Mouse (Mus musculus) layer of hippocampus, postnatal 10 days (tissue): ENCODE measurements at regions not wholly inside any gene's neighbourhood (a gene's known extent, or its start where the extent isn't known, plus 50 kb on each side); places are given as distances from the start of the nearest gene placed in this dataset.

Experiments used
- DNase-seq, 2 experiments: peaks; one replicate each; pipeline ENCODE4 v3.0.0; 2021; ENCODE audit warnings: low spot score in 2 of 2

- DNase-seq: no peak
Observed at GRCm38 (mm10) chr12:107539683-107540082, 51.3 kb downstream of the 3110018I06Rik start.

- no peak for DNase-seq
Observed at GRCm38 (mm10) chr12:107541196-107541595, 52.8 kb downstream of the 3110018I06Rik start.

GRCm38 (mm10) chr12:107547194-107547885 is 58.9 kb downstream of the 3110018I06Rik start:
- no peak for DNase-seq

DNA sequence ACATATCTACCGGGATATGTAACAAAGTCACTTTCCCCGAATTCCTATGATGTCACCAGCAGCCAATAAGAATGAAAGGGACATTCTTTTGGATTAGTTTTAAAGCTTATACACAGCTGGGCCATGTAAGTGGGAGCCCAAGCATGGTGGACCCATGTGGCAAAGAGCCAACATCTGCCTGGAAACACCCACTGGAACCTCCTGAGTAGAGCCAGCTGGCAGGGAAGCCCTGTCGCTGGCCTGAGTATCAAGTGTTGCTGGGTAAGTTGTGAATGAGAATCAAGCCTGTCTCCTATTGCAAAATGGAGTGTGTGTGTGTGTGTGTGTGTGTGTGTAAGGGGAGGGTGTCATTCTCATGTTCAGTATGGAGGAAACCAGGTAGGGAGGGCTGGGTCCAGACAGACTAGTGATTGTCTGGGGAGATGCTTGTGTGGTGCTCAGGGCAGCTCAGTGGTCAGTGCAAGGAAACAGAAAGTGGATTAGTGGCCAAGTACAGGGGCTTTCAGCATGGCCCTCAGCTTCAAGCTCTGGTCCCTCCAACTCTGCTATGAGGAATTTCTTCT is 59.5 kb downstream of the 3110018I06Rik start:
- peak; percentile 19 to 31 for DNase-seq

DNA sequence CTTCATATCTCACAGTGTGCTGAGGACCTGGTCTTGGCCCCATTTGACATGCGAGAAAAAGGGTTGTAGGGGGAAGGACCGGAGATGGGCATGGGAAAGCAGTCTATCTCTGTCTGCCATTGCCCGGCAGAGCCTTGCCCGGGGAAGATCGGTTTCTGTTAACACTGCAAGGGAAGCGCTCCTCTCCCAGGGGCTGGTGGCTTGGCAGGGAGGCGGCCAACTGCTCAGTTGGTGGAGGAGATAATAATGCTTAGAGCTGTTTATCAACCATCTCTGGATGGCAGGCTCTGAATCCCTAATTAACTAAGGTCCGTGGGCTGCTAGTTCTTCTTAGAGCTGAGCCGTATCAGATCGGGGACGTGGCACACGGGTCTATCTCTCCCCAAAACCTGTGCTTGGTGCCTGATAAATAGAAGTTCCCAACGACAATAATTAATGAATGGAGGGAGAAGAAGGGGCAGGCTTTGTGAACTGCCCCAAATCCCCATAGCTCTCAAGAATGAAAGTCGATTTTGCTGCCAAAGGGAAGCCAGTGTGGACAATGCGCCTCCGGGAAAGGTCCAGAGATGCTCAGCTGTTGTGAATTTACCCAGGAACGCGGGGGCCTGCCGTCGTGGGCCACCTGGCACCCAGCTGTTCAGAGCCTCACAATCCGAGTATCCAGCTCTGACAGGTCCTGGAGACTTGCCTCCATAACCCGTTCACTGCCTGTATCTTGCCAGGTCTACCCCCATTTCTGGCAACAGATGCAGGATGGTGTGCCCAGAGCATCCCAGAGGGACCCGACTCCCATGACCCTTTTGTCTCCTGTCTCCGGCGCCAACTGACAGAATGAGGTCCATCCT is 61.2 kb downstream of the 3110018I06Rik start:
- peak; percentile 22 to 36 for DNase-seq

DNA sequence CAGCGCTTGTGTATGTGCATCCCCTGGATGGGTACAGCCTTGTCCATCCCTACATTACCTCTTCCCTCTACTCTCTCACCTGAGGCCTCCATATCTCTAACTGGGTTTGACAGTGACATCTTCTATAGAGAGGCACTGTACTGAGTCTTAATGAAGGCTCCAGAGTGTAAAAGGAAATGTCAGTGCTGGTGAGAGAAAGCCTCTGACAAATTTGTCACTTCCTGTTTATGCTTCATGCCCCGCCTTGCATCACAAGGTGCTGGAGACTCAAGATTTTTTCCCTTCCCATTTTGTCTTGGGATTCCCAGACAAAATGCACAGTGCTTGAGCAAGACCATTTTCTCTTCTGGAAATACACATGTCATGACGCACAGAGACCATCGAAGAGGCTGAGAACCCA is 70.8 kb downstream of the 3110018I06Rik start:
- DNase-seq: no peak

DNA sequence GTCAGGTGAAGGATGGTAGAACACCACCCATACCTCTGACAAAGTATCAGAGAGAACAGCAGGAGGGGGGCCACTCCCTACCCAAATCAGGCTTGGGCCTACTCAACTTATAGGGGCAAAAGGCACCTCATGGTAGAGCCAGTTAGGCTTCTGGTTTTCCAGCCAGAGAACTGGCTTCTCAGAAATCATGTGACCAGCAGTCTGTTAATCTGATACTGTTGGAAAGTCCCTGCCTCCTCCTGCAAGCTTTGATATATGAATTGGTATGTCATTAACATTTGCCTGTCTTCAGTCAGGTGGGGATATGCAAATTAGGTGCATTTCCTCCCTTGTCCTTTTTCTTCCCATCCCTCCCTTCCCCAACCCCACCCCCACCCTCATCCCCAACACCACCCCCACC is 71.7 kb downstream of the 3110018I06Rik start:
- DNase-seq: no peak

- DNase-seq: no peak
Observed at GRCm38 (mm10) chr12:107572586-107572985, 84.2 kb downstream of the 3110018I06Rik start.

- no peak for DNase-seq
Observed at GRCm38 (mm10) chr12:107579508-107579907, 91.1 kb downstream of the 3110018I06Rik start.

DNA sequence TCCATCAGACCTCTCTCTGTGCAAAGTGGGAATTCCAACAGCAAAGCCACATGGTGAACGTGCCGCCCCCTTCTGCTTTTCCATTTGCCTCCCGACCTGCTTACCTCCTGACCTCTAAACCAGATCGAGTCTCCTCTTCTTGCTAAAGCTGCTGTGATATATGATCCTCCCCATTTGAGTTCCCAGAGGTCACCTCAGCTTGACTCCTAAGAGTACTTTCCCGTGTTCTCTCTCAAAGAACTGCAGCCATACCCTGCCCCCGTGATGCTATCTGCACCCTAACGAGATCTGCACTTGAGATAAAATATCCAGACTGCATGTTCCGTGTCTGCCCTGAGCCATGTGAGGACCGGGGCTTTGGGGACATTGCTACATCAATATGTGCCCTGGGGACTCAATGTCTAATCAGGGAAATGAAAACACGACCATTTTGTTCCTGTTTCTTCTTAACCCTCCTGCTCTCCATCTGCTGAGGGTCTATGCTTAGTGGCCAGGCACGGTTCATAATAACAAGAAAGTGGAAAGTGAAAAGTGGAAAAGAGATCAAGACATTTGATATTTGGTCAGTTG is 94.8 kb downstream of the 3110018I06Rik start:
- no peak for DNase-seq

GRCm38 (mm10) chr12:107585696-107586225 is 97.3 kb downstream of the 3110018I06Rik start:
- DNase-seq: no peak

DNA sequence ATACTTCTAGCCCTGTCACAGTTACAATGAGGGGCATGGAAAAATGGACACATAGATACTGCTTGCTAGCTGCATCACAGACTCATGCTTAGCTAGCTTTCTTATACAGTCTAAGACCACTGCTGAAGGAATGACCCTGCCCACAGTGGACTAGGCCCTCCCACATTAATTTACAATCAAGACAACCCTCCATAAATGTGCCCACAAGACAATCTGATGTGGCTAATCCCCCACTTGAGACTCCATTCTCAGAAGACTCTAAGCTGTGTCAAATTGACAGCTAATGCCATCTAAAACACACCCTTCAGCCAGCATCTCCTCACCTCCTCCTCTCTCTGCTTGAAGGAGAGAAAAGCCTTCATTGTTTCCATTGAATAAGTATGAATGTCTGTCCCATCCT is 107.8 kb downstream of the 3110018I06Rik start:
- no peak for DNase-seq

DNA sequence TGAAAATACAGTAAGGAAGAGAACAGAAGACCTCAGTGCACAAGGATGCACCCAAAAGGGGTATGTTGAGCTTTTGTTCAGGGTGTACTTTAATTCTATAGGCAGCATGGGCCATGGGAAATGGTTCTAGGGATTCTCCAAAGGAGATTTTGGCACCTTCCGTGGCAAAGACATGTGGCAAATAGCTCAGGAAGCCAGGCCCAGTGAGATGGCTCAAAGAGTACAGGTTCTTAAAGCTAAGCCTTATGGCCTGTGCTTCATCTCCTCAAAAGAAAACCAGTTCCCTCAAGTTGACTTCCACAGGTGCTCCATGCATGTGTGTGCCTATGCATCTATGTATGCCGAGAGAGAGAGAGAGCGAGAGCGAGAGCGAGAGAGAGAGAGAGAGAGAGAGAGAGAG is 112.1 kb downstream of the 3110018I06Rik start:
- DNase-seq: no peak

GRCm38 (mm10) chr12:107608966-107609365 is 120.5 kb downstream of the 3110018I06Rik start:
- DNase-seq: no peak

DNA sequence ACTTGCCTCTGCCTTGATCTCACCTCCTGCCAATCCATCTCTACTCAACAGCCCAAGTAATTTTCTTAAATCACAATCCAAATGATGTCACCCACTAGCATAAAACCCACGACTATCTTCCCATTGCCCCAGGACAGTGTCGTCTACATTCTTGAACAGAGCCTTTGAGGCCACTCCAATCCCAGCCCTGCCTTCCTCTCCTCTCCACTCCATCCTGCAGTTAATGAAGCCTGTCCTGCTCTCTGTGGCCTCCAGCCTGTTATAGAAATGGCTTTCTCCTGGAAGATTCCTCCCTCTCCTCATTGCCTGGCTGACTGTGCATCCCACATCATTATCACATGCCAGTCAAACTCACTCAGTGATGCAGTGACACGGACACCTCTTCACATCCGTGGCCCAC is 121.6 kb downstream of the 3110018I06Rik start:
- no peak for DNase-seq

- DNase-seq: no peak
Observed at GRCm38 (mm10) chr12:107617212-107617994, 129.0 kb downstream of the 3110018I06Rik start.

DNA sequence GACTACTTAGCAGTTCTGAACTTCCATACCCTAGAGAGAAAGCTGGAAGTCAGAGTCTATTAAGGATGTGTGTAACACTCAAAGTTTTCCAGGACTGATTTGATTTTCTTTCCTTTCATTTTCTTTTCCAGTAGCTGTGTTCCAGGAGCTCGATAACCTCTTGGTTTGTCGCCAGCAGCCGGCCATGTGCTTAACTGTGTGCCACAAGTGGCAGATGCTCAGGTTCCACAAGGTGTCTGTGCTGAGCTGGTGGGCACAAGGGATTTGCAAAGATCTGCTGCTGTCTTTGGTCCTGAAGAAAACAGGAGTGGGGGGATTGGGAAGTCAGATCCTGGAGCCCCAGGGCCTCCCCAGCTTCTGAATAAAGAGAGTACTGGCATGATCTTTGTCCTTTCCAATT is 136.0 kb downstream of the 3110018I06Rik start:
- no peak for DNase-seq

- no peak for DNase-seq
Observed at GRCm38 (mm10) chr12:107648008-107648407, 159.6 kb downstream of the 3110018I06Rik start.

DNA sequence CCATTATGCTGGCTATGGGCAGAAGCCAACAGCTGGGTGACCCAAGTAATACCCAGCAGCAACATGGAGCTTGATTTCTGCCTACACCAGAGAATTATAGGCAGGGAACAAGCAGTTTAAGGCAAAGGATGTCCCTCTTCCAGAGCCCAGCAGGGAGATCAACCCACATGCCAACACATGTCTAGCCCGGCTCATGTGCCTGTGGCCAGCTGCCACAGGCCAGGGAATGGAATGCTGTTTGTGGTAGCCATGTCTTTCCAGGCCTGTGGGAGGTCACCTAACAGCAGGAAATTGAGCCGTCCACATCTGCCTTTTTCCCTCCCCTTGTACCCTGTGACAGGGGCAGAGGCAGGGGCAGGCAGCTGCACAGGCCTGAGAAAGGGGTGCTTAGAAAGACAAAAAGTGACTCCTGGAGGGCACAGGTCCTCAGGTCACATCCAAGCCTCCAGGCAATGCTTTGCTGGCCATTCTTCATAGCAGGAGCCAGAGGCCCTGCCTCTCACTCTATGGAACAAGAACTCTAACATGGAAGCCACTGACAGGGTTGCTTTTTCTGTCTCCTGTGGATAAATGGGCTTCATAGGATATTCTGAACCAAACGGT is 163.8 kb downstream of the 3110018I06Rik start:
- DNase-seq: no peak

DNA sequence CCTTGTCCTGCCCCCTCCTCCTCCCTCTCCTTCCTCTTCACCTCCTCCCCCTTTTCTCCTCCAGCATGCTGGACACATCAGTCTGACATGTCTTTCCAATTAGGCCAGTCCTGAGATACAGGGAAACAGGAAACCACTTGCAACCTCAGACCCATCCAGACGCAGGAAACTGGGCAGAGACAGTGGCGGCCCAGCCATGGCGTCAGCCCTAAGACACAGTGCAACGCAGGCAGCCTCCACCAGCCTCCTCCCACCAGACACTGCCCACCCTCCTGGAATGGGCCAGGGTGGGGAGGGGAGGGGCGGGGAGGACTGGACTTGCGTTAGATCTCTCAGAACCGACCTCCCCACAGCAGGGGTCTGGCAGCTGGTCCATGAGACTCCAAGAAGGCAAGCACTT is 164.7 kb downstream of the 3110018I06Rik start:
- no peak for DNase-seq
